Mouse (Mus musculus): ENCODE data around the gene Kif26a. TPM values are rescaled to one million over a fixed set of nuclear protein-coding genes. Genes with fewer than 3 reads are reported as not detected.

Kif26a gene
- total and polyA plus RNA-seq, 2 experiments, result 0.28 to 0.84 TPM

GRCm38 (mm10) chr12:112130957-112131356 is 15.1 kb upstream of the Kif26a start:
- Histone ChIP-seq H3K4me1 (ENCODE audit: control insufficient read depth, insufficient read depth, low read length) (peaks cover 27% of the 10 kb centered on the region), H3K79me2 (ENCODE audit: control insufficient read depth, insufficient read depth, low read length) (no peaks in the 10 kb centered on the region), H3K27ac (replicated peaks; ENCODE audit: insufficient read depth, low read depth, low read length) (peak overlapping the region; percentile 83), H3K36me3 (ENCODE audit: control insufficient read depth, insufficient read depth, low read length) (no peaks in the 10 kb centered on the region; the same call in 1 of the 2 replicates), H3K9ac (ENCODE audit: low read depth, low read length) (peak overlapping the region; percentile 90), H3K4me3 (ENCODE audit: insufficient read depth, low read depth, low read length) (peak overlapping the region; percentile 70; the same call in 1 of the 2 replicates), H3K27me3 (ENCODE audit: control insufficient read depth, insufficient read depth, low read length) (no peaks in the 10 kb centered on the region)
- WGBS, result 8% methylated on average over 32 of the region's 32 CpGs
- peak; percentile 90 for DNase-seq (ENCODE audit: extremely low read depth, low read depth, low spot score)
- TF ChIP-seq POLR2A (IDR thresholded peaks at IDR 0.05; ENCODE audit: extremely low read depth, insufficient read depth, low read length) (no peak), CTCF (IDR thresholded peaks at IDR 0.05; ENCODE audit: low read depth, low read length) (no peak)

GRCm38 (mm10) chr12:112140231-112140630 is 5.8 kb upstream of the Kif26a start:
- Histone ChIP-seq H3K79me2 (ENCODE audit: control insufficient read depth, insufficient read depth, low read length) (no peaks in the 10 kb centered on the region), H3K9ac (ENCODE audit: low read depth, low read length) (no peak overlapping the region), H3K4me1 (ENCODE audit: control insufficient read depth, insufficient read depth, low read length) (no peaks in the 10 kb centered on the region), H3K4me3 (ENCODE audit: insufficient read depth, low read depth, low read length) (no peak overlapping the region), H3K36me3 (ENCODE audit: control insufficient read depth, insufficient read depth, low read length) (no peaks in the 10 kb centered on the region), H3K27ac (replicated peaks; ENCODE audit: insufficient read depth, low read depth, low read length) (no peak overlapping the region), H3K27me3 (ENCODE audit: control insufficient read depth, insufficient read depth, low read length) (peaks cover 10% of the 10 kb centered on the region)
- WGBS, result 6% methylated on average over 5 of the region's 5 CpGs
- DNase-seq (ENCODE audit: extremely low read depth, low read depth, low spot score), result peak; percentile 54
- TF ChIP-seq POLR2A (IDR thresholded peaks at IDR 0.05; ENCODE audit: extremely low read depth, insufficient read depth, low read length), result no peak
- TF ChIP-seq CTCF (IDR thresholded peaks at IDR 0.05; ENCODE audit: low read depth, low read length), result peak; percentile 94

- DNase-seq (ENCODE audit: extremely low read depth, low read depth, low spot score), result no peak
- WGBS, result 54% methylated on average over 7 of the region's 7 CpGs
- no peak overlapping the region for H3K9ac ChIP-seq (ENCODE audit: low read depth, low read length)
- no peaks in the 10 kb centered on the region for H3K36me3 ChIP-seq (ENCODE audit: control insufficient read depth, insufficient read depth, low read length)
- H3K27me3 ChIP-seq (ENCODE audit: control insufficient read depth, insufficient read depth, low read length), result peaks cover 10% of the 10 kb centered on the region
- H3K79me2 ChIP-seq (ENCODE audit: control insufficient read depth, insufficient read depth, low read length), result no peaks in the 10 kb centered on the region
- 0 out of 2 replicates have a peak, but pooled peaks cover 2% of the 10 kb centered on the region for H3K4me1 ChIP-seq (ENCODE audit: control insufficient read depth, insufficient read depth, low read length)
- H3K4me3 ChIP-seq (ENCODE audit: insufficient read depth, low read depth, low read length), result no peak overlapping the region
- TF ChIP-seq POLR2A (IDR thresholded peaks at IDR 0.05; ENCODE audit: extremely low read depth, insufficient read depth, low read length), result no peak
- no peak overlapping the region for H3K27ac ChIP-seq (replicated peaks; ENCODE audit: insufficient read depth, low read depth, low read length)
Observed at GRCm38 (mm10) chr12:112140745-112141144, 5.3 kb upstream of the Kif26a start.

GRCm38 (mm10) chr12:112141300-112141699 is 4.7 kb upstream of the Kif26a start:
- H3K27me3 ChIP-seq (ENCODE audit: control insufficient read depth, insufficient read depth, low read length), result peaks cover 14% of the 10 kb centered on the region
- no peak for TF ChIP-seq CTCF (IDR thresholded peaks at IDR 0.05; ENCODE audit: low read depth, low read length)
- TF ChIP-seq POLR2A (IDR thresholded peaks at IDR 0.05; ENCODE audit: extremely low read depth, insufficient read depth, low read length), result no peak
- H3K79me2 ChIP-seq (ENCODE audit: control insufficient read depth, insufficient read depth, low read length), result no peaks in the 10 kb centered on the region
- no peak overlapping the region for H3K9ac ChIP-seq (ENCODE audit: low read depth, low read length)
- no peak for DNase-seq (ENCODE audit: extremely low read depth, low read depth, low spot score)
- no peaks in the 10 kb centered on the region for H3K36me3 ChIP-seq (ENCODE audit: control insufficient read depth, insufficient read depth, low read length)
- H3K4me1 ChIP-seq (ENCODE audit: control insufficient read depth, insufficient read depth, low read length), result 0 out of 2 replicates have a peak, but pooled peaks cover 2% of the 10 kb centered on the region
- H3K4me3 ChIP-seq (ENCODE audit: insufficient read depth, low read depth, low read length), result no peak overlapping the region
- 2% methylated on average over 6 of the region's 6 CpGs for WGBS
- H3K27ac ChIP-seq (replicated peaks; ENCODE audit: insufficient read depth, low read depth, low read length), result no peak overlapping the region

- H3K79me2 ChIP-seq (ENCODE audit: control insufficient read depth, insufficient read depth, low read length), result no peaks in the 10 kb centered on the region
- 0 out of 2 replicates have a peak, but pooled peaks cover 2% of the 10 kb centered on the region for H3K4me1 ChIP-seq (ENCODE audit: control insufficient read depth, insufficient read depth, low read length)
- H3K4me3 ChIP-seq (ENCODE audit: insufficient read depth, low read depth, low read length), result no peak overlapping the region
- no peak overlapping the region for H3K9ac ChIP-seq (ENCODE audit: low read depth, low read length)
- DNase-seq (ENCODE audit: extremely low read depth, low read depth, low spot score), result no peak
- no peaks in the 10 kb centered on the region for H3K36me3 ChIP-seq (ENCODE audit: control insufficient read depth, insufficient read depth, low read length)
- 9% methylated on average over 14 of the region's 14 CpGs for WGBS
- peaks cover 21% of the 10 kb centered on the region for H3K27me3 ChIP-seq (ENCODE audit: control insufficient read depth, insufficient read depth, low read length)
- H3K27ac ChIP-seq (replicated peaks; ENCODE audit: insufficient read depth, low read depth, low read length), result no peak overlapping the region
- TF ChIP-seq CTCF (IDR thresholded peaks at IDR 0.05; ENCODE audit: low read depth, low read length) (peak; percentile 35), POLR2A (IDR thresholded peaks at IDR 0.05; ENCODE audit: extremely low read depth, insufficient read depth, low read length) (no peak)
Observed at GRCm38 (mm10) chr12:112143116-112143832, 2.7 kb upstream of the Kif26a start.

- H3K4me1 ChIP-seq (ENCODE audit: control insufficient read depth, insufficient read depth, low read length), result 0 out of 2 replicates have a peak, but pooled peaks cover 2% of the 10 kb centered on the region
- H3K9ac ChIP-seq (ENCODE audit: low read depth, low read length), result no peak overlapping the region
- H3K36me3 ChIP-seq (ENCODE audit: control insufficient read depth, insufficient read depth, low read length), result no peaks in the 10 kb centered on the region
- 3% methylated on average over 39 of the region's 52 CpGs for WGBS
- H3K27me3 ChIP-seq (ENCODE audit: control insufficient read depth, insufficient read depth, low read length), result peaks cover 21% of the 10 kb centered on the region
- TF ChIP-seq POLR2A (IDR thresholded peaks at IDR 0.05; ENCODE audit: extremely low read depth, insufficient read depth, low read length), result no peak
- TF ChIP-seq CTCF (IDR thresholded peaks at IDR 0.05; ENCODE audit: low read depth, low read length), result no peak
- H3K79me2 ChIP-seq (ENCODE audit: control insufficient read depth, insufficient read depth, low read length), result no peaks in the 10 kb centered on the region
- no peak for DNase-seq (ENCODE audit: extremely low read depth, low read depth, low spot score)
- no peak overlapping the region for H3K27ac ChIP-seq (replicated peaks; ENCODE audit: insufficient read depth, low read depth, low read length)
- no peak overlapping the region for H3K4me3 ChIP-seq (ENCODE audit: insufficient read depth, low read depth, low read length)
Observed at GRCm38 (mm10) chr12:112143833-112144201, 2.2 kb upstream of the Kif26a start.

Measured in liver, adult 2 months (tissue).